Mouse (Mus musculus) embryonic facial prominence, embryonic 11.5 days (tissue): ENCODE results near the gene Cers3. TPM values are rescaled to one million over a fixed set of nuclear protein-coding genes. Genes with fewer than 3 reads are reported as not detected.
A peak's percentile ranks its signal among the peaks of the same experiment; 100 is the strongest.

ENCODE experiments used
- ATAC-seq: fragments of 200-750 bp; cut with Nextera tagmentation; replicated peaks from 2 replicates; pipeline ENCODE4 v1.8.0; 2017; ENCODE audit warnings: low read depth; ENCODE audit not compliant: insufficient number of reproducible peaks, low FRiP score, low TSS enrichment
- DNase-seq: peaks from one replicate; pipeline ENCODE4 v3.0.0-alpha.2; 2015; ENCODE audit warnings: low spot score
- H3K27ac ChIP-seq: fragments of 300-500 bp; sonication (generic); replicated peaks from 2 replicates; pipeline ENCODE4 v1.5.1; 2014; ENCODE audit warnings: mild to moderate bottlenecking, low read depth, low read length, control low read depth
- H3K27me3 ChIP-seq: fragments of 300-500 bp; sonication (generic); 2 replicates; pipeline ENCODE4 v1.6.1; 2014; ENCODE audit warnings: mild to moderate bottlenecking, low read length, moderate library complexity, mixed read lengths; ENCODE audit not compliant: control insufficient read depth, insufficient read depth
- H3K36me3 ChIP-seq: fragments of 300-500 bp; sonication (generic); replicated peaks from 2 replicates; pipeline ENCODE4 v1.6.1; 2014; ENCODE audit warnings: low read depth, mild to moderate bottlenecking, low read length, moderate library complexity, mixed read lengths; ENCODE audit not compliant: control insufficient read depth, insufficient read depth
- H3K4me1 ChIP-seq: fragments of 300-500 bp; sonication (generic); 2 replicates; pipeline ENCODE4 v1.6.1; 2014; ENCODE audit warnings: low read length, mixed read lengths; ENCODE audit not compliant: control insufficient read depth, insufficient read depth
- H3K4me2 ChIP-seq: fragments of 300-500 bp; sonication (generic); 2 replicates; pipeline ENCODE4 v1.6.1; 2014; ENCODE audit warnings: low read depth, mild to moderate bottlenecking, control low read depth, low read length, moderate library complexity
- H3K4me3 ChIP-seq: fragments of 300-500 bp; sonication (generic); 2 replicates; pipeline ENCODE4 v1.5.1; 2014; ENCODE audit warnings: low read depth, low read length, control low read depth
- H3K9ac ChIP-seq: fragments of 300-500 bp; sonication (generic); replicated peaks from 2 replicates; pipeline ENCODE4 v1.6.1; 2014; ENCODE audit warnings: mild to moderate bottlenecking, control low read depth, low read length
- H3K9me3 ChIP-seq: fragments of 300-500 bp; sonication (generic); replicated peaks from 2 replicates; pipeline ENCODE4 v1.6.1; 2016; ENCODE audit warnings: mild to moderate bottlenecking, low read length, inconsistent platforms, mixed read lengths; ENCODE audit not compliant: control insufficient read depth
- WGBS: fragments of 180-500 bp; shearing (Covaris S2); extraction: QIAGEN DNeasy Blood & Tissue Kit; methylation state at CpG from one replicate; pipeline ENCODE4 v1.1.7; 2014; 5-methylcytosine and 5-hydroxymethylcytosine counted together
- polyA plus RNA-seq: library from polyadenylated mRNA; unstranded; fragments of >200 nt; fragmentation: Nextera tagmentation; extraction: Ambion mirVana; gene quantifications from 2 replicates; pipeline ENCODE4 v1.2.1, GENCODE M21; 2014

Gene Cers3
- polyA plus RNA-seq, 1 experiment from 2014 or later: 3.3 TPM

- WGBS: 77% methylated on average over 9 of the region's 9 CpGs
These were observed 69.4 kb downstream of the Cers3 start for GRCm38 (mm10) chr7:66812737-66813136.

GRCm38 (mm10) chr7:66813172-66813571, 69.9 kb downstream of the Cers3 start:
- Histone ChIP-seq H3K4me1 (no peaks in the 10 kb centered on the region), H3K4me3 (no peak overlapping the region), H3K36me3 (no peaks in the 10 kb centered on the region), H3K4me2 (no peak overlapping the region), H3K9ac (no peak overlapping the region), H3K9me3 (no peaks in the 10 kb centered on the region), H3K27ac (no peak overlapping the region), H3K27me3 (no peaks in the 10 kb centered on the region)
- no peak for ATAC-seq
- no peak for DNase-seq
- 73% methylated on average over 1 of the region's 1 CpGs for WGBS

More at GRCm38 (mm10) chr7:66812737-66813136, 69.4 kb downstream of the Cers3 start:
- Histone ChIP-seq H3K9me3 (no peaks in the 10 kb centered on the region), H3K4me3 (no peak overlapping the region), H3K4me1 (no peaks in the 10 kb centered on the region), H3K9ac (no peak overlapping the region), H3K4me2 (no peak overlapping the region), H3K36me3 (no peaks in the 10 kb centered on the region), H3K27ac (no peak overlapping the region), H3K27me3 (no peaks in the 10 kb centered on the region)
- DNase-seq (no peak), ATAC-seq (no peak)

- no peaks in the 10 kb centered on the region for H3K4me1 ChIP-seq
- no peak overlapping the region for H3K9ac ChIP-seq
- no peaks in the 10 kb centered on the region for H3K36me3 ChIP-seq
- no peak overlapping the region for H3K4me2 ChIP-seq
- H3K27me3 ChIP-seq: no peaks in the 10 kb centered on the region
- ATAC-seq (no peak), DNase-seq (no peak)
- 87% methylated on average over 6 of the region's 6 CpGs for WGBS
- H3K9me3 ChIP-seq: no peaks in the 10 kb centered on the region
- H3K27ac ChIP-seq: no peak overlapping the region
- no peak overlapping the region for H3K4me3 ChIP-seq
These were observed 72.2 kb downstream of the Cers3 start for GRCm38 (mm10) chr7:66815526-66815925.

- 21% methylated on average over 6 of the region's 6 CpGs for WGBS
- no peaks in the 10 kb centered on the region for H3K4me1 ChIP-seq
- no peaks in the 10 kb centered on the region for H3K27me3 ChIP-seq
- no peak overlapping the region for H3K4me2 ChIP-seq
- DNase-seq (peak; percentile 63), ATAC-seq (no peak)
- no peaks in the 10 kb centered on the region for H3K36me3 ChIP-seq
- no peak overlapping the region for H3K27ac ChIP-seq
- no peaks in the 10 kb centered on the region for H3K9me3 ChIP-seq
- H3K9ac ChIP-seq: no peak overlapping the region
- H3K4me3 ChIP-seq: no peak overlapping the region
These were observed 76.7 kb downstream of the Cers3 start for GRCm38 (mm10) chr7:66820034-66820433.

GRCm38 (mm10) chr7:66830803-66831202, 87.5 kb downstream of the Cers3 start:
- 77% methylated on average over 5 of the region's 5 CpGs for WGBS
- DNase-seq (no peak), ATAC-seq (no peak)
- H3K27me3 ChIP-seq: no peaks in the 10 kb centered on the region
- no peaks in the 10 kb centered on the region for H3K4me1 ChIP-seq
- no peak overlapping the region for H3K27ac ChIP-seq
- H3K4me3 ChIP-seq: no peak overlapping the region
- no peaks in the 10 kb centered on the region for H3K36me3 ChIP-seq
- H3K9me3 ChIP-seq: no peaks in the 10 kb centered on the region
- H3K9ac ChIP-seq: no peak overlapping the region
- no peak overlapping the region for H3K4me2 ChIP-seq

- Histone ChIP-seq H3K4me1 (no peaks in the 10 kb centered on the region), H3K9me3 (no peaks in the 10 kb centered on the region), H3K27me3 (no peaks in the 10 kb centered on the region), H3K4me3 (no peak overlapping the region), H3K9ac (no peak overlapping the region), H3K36me3 (no peaks in the 10 kb centered on the region), H3K27ac (no peak overlapping the region), H3K4me2 (no peak overlapping the region)
- WGBS: 70% methylated on average over 5 of the region's 5 CpGs
- DNase-seq: no peak
- ATAC-seq: no peak
These were observed 88.0 kb downstream of the Cers3 start for GRCm38 (mm10) chr7:66831295-66831694.

GRCm38 (mm10) chr7:66839463-66840007, 96.2 kb downstream of the Cers3 start, which contains the start of gene Adamts17:
TSS of gene Adamts17 (plus strand) at chr7:66839735.
- no peaks in the 10 kb centered on the region for H3K9me3 ChIP-seq
- H3K27ac ChIP-seq: 0 out of 2 replicates have a peak within 1 kb of the TSS, but pooled peaks have one; percentile 20
- no peaks in the 10 kb centered on the region for H3K36me3 ChIP-seq
- H3K4me2 ChIP-seq: peak within 1 kb of the TSS; percentile 100
- peaks cover 7% of the 10 kb centered on the region for H3K4me1 ChIP-seq
- peak; percentile 97 for DNase-seq
- under 1% methylated on average over 30 of the region's 30 CpGs for WGBS
- peaks cover 5% of the 10 kb centered on the region for H3K27me3 ChIP-seq
- H3K4me3 ChIP-seq: peak within 1 kb of the TSS; percentile 66
- peak; percentile 95 for ATAC-seq
- peak within 1 kb of the TSS; percentile 61 for H3K9ac ChIP-seq

GRCm38 (mm10) chr7:66840008-66840719, 96.9 kb downstream of the Cers3 start:
- Histone ChIP-seq H3K4me1 (peaks cover 7% of the 10 kb centered on the region), H3K9ac (peak overlapping the region; percentile 61), H3K9me3 (no peaks in the 10 kb centered on the region), H3K4me3 (peak overlapping the region; percentile 66), H3K36me3 (no peaks in the 10 kb centered on the region), H3K27me3 (peaks cover 5% of the 10 kb centered on the region), H3K27ac (0 out of 2 replicates have a peak overlapping the region, but pooled peaks have one; percentile 20), H3K4me2 (peak overlapping the region; percentile 100)
- WGBS: under 1% methylated on average over 73 of the region's 76 CpGs
- DNase-seq: peak; percentile 68
- peak; percentile 24 for ATAC-seq
